In genomic region chr2:127729671-127730070, GRCm38 (mm10) we compare ENCODE assay signal across 8 mouse cellular contexts. TPM values are rescaled to one million over a fixed set of nuclear protein-coding genes. Genes with fewer than 3 reads are reported as not detected.
A peak's percentile ranks its signal among the peaks of the same experiment; 100 is the strongest.
DNase-seq lines count a peak whose midpoint lies in the region; ATAC-seq lines count a peak whose summit lies in the region.

Gene Mall (minus strand): TSS chr2:127729932.

- peaks cover 33% of the 10 kb centered on the region for H3K27me3 ChIP-seq in forebrain, embryonic 10.5 days (ENCODE audit: poor library complexity, severe bottlenecking)
- H3K27me3 ChIP-seq in forebrain, embryonic 16.5 days (replicated peaks; ENCODE audit: control insufficient read depth, insufficient read depth, low read length), result peaks cover 7% of the 10 kb centered on the region; the same call in 1 of the 2 replicates
- peaks cover 18% of the 10 kb centered on the region for H3K27me3 ChIP-seq in embryonic facial prominence, embryonic 12.5 days
- peaks cover 33% of the 10 kb centered on the region for H3K27me3 ChIP-seq in hindbrain, embryonic 13.5 days

- no peaks in the 10 kb centered on the region for H3K9me3 ChIP-seq in forebrain, embryonic 10.5 days
- no peaks in the 10 kb centered on the region for H3K9me3 ChIP-seq in forebrain, embryonic 16.5 days (ENCODE audit: control insufficient read depth, low read length)
- no peaks in the 10 kb centered on the region for H3K9me3 ChIP-seq in embryonic facial prominence, embryonic 12.5 days
- no peaks in the 10 kb centered on the region for H3K9me3 ChIP-seq in hindbrain, embryonic 13.5 days

- 0 out of 2 replicates have a peak within 1 kb of the TSS, but pooled peaks have one; percentile 44 for H3K27ac ChIP-seq in forebrain, embryonic 10.5 days
- H3K27ac ChIP-seq in forebrain, embryonic 16.5 days (ENCODE audit: low read length), result no peak within 1 kb of the TSS
- H3K27ac ChIP-seq in embryonic facial prominence, embryonic 12.5 days, result no peak within 1 kb of the TSS
- no peak within 1 kb of the TSS for H3K27ac ChIP-seq in hindbrain, embryonic 13.5 days

- H3K4me1 ChIP-seq in forebrain, embryonic 10.5 days, result peaks cover 20% of the 10 kb centered on the region
- H3K4me1 ChIP-seq in forebrain, embryonic 16.5 days (replicated peaks; ENCODE audit: control insufficient read depth, insufficient read depth, low read length), result no peaks in the 10 kb centered on the region
- peaks cover 4% of the 10 kb centered on the region for H3K4me1 ChIP-seq in embryonic facial prominence, embryonic 12.5 days
- H3K4me1 ChIP-seq in hindbrain, embryonic 13.5 days (replicated peaks), result peaks cover 7% of the 10 kb centered on the region

- DNase-seq in forebrain, embryonic 10.5 days (ENCODE audit: extremely low spot score, low spot score), result peak; percentile 24
- DNase-seq in lung, postnatal 36 days, result peak; percentile 26
- no peak for DNase-seq in cerebellum, adult 11 months
- no peak for DNase-seq in MN1 (ENCODE audit: low spot score)
- DNase-seq in layer of hippocampus, adult 8-10 months (ENCODE audit: low spot score in 2 of 2), result no peak

- H3K4me3 ChIP-seq in forebrain, embryonic 10.5 days, result peak within 1 kb of the TSS; percentile 41
- no peak within 1 kb of the TSS for H3K4me3 ChIP-seq in forebrain, embryonic 16.5 days (replicated peaks; ENCODE audit: low read length)
- H3K4me3 ChIP-seq in embryonic facial prominence, embryonic 12.5 days, result peak within 1 kb of the TSS; percentile 26
- peak within 1 kb of the TSS; percentile 8; the same call in 1 of the 2 replicates for H3K4me3 ChIP-seq in hindbrain, embryonic 13.5 days

- H3K4me2 ChIP-seq in forebrain, embryonic 16.5 days (ENCODE audit: low read length), result no peak within 1 kb of the TSS
- H3K4me2 ChIP-seq in embryonic facial prominence, embryonic 12.5 days (replicated peaks), result peak within 1 kb of the TSS; percentile 54
- H3K4me2 ChIP-seq in hindbrain, embryonic 13.5 days, result peak within 1 kb of the TSS; percentile 36

- no peak for ATAC-seq in forebrain, embryonic 16.5 days
- peak; percentile 22; the same call in 1 of the 2 replicates for ATAC-seq in embryonic facial prominence, embryonic 12.5 days (ENCODE audit: insufficient number of reproducible peaks, insufficient read depth, low FRiP score, low TSS enrichment)
- ATAC-seq in hindbrain, embryonic 13.5 days (ENCODE audit: low FRiP score), result no peak

- H3K36me3 ChIP-seq in forebrain, embryonic 10.5 days (replicated peaks), result no peaks in the 10 kb centered on the region
- no peaks in the 10 kb centered on the region for H3K36me3 ChIP-seq in forebrain, embryonic 16.5 days (ENCODE audit: control insufficient read depth, insufficient read depth)
- H3K36me3 ChIP-seq in embryonic facial prominence, embryonic 12.5 days, result no peaks in the 10 kb centered on the region
- H3K36me3 ChIP-seq in hindbrain, embryonic 13.5 days, result no peaks in the 10 kb centered on the region

- H3K9ac ChIP-seq in forebrain, embryonic 16.5 days (replicated peaks; ENCODE audit: low read depth, low read length), result no peak within 1 kb of the TSS
- no peak within 1 kb of the TSS; the same call in 1 of the 2 replicates for H3K9ac ChIP-seq in embryonic facial prominence, embryonic 12.5 days
- H3K9ac ChIP-seq in hindbrain, embryonic 13.5 days, result no peak within 1 kb of the TSS

- 2% methylated on average over 26 of the region's 26 CpGs for WGBS in forebrain, embryonic 10.5 days
- WGBS in forebrain, embryonic 16.5 days, result 1% methylated on average over 26 of the region's 26 CpGs
- under 1% methylated on average over 26 of the region's 26 CpGs for WGBS in embryonic facial prominence, embryonic 12.5 days
- 1% methylated on average over 26 of the region's 26 CpGs for WGBS in hindbrain, embryonic 13.5 days

RNA-seq across cellular contexts. Expression of gene Mall, which starts in this region (rescaled TPM):
- polyA plus RNA-seq in forebrain, embryonic 10.5 days (2016; fragmentation: Nextera tagmentation; extraction: Ambion mirVana), result 0.34 and 0.36 TPM in 2 replicates
- polyA plus RNA-seq in forebrain, embryonic 16.5 days (2015; fragmentation: Nextera tagmentation; extraction: Ambion mirVana), result 0.91 TPM in 2 replicates
- 2.0 and 2.4 TPM in 2 replicates for polyA plus RNA-seq in embryonic facial prominence, embryonic 12.5 days (2016; fragmentation: Nextera tagmentation; extraction: Ambion mirVana)
- 0.60 and 0.69 TPM in 2 replicates for polyA plus RNA-seq in hindbrain, embryonic 13.5 days (2015; fragmentation: Nextera tagmentation; extraction: Ambion mirVana)
- 1 to 10 TPM in 1 of 4 experiments, under 1 TPM in 3; 0.54 to 1.1 (median 0.86) TPM for total RNA-seq in layer of hippocampus, adult 8-10 months (2022)

Comparison
In these comparisons a context has a peak if more than half of its experiments do, and no peak if none do; other contexts are left out.
1. Peak in DNase-seq, H3K4me3 ChIP-seq and H3K27ac ChIP-seq in forebrain, embryonic 10.5 days; RNA of the gene not detected or under 1 TPM.